Mouse (Mus musculus) intestine, postnatal 0 days (tissue): ENCODE measurements around the gene Defb36. TPM values are rescaled to one million over a fixed set of nuclear protein-coding genes. Genes with fewer than 3 reads are reported as not detected.

Source experiments
- ATAC-seq: fragments of 200-750 bp; cut with Nextera tagmentation; 2 replicates; pipeline ENCODE4 v1.8.0; 2017; ENCODE audit warnings: mild to moderate bottlenecking, moderate TSS enrichment, moderate library complexity
- H3K27ac ChIP-seq: fragments of 300-500 bp; sonication (generic); 2 replicates; pipeline ENCODE4 v1.5.1; 2014; ENCODE audit warnings: mild to moderate bottlenecking, low read depth, low read length, moderate library complexity
- H3K27me3 ChIP-seq: fragments of 300-500 bp; sonication (generic); replicated peaks from 2 replicates; pipeline ENCODE4 v1.6.1; 2014; ENCODE audit warnings: low read length, mixed read lengths; ENCODE audit not compliant: control insufficient read depth, insufficient read depth
- H3K36me3 ChIP-seq: fragments of 300-500 bp; sonication (generic); 2 replicates; pipeline ENCODE4 v1.6.1; 2014; ENCODE audit warnings: mild to moderate bottlenecking, moderate library complexity; ENCODE audit not compliant: control insufficient read depth, insufficient read depth
- H3K4me1 ChIP-seq: fragments of 300-500 bp; sonication (generic); replicated peaks from 2 replicates; pipeline ENCODE4 v1.6.1; 2014; ENCODE audit warnings: antibody characterized with exemption, low read length, mixed read lengths; ENCODE audit not compliant: control insufficient read depth, insufficient read depth
- H3K4me2 ChIP-seq: fragments of 300-500 bp; sonication (generic); replicated peaks from 2 replicates; pipeline ENCODE4 v1.6.1; 2014; ENCODE audit warnings: low read depth, mild to moderate bottlenecking, moderate library complexity
- H3K4me3 ChIP-seq: fragments of 300-500 bp; sonication (generic); 2 replicates; pipeline ENCODE4 v1.5.1; 2014; ENCODE audit warnings: low read depth, low read length
- H3K9ac ChIP-seq: fragments of 300-500 bp; sonication (generic); 2 replicates; pipeline ENCODE4 v1.6.1; 2014; ENCODE audit warnings: mild to moderate bottlenecking, low read depth, low read length
- H3K9me3 ChIP-seq: fragments of 300-500 bp; sonication (generic); 2 replicates; pipeline ENCODE4 v1.6.1; 2016; ENCODE audit warnings: mixed run types; ENCODE audit not compliant: control insufficient read depth
- CTCF ChIP-seq: sonication (generic); IDR thresholded peaks from 2 replicates; pipeline ENCODE4 v1.5.1; 2016; ENCODE audit warnings: low read depth, mild to moderate bottlenecking, control low read depth, antibody characterized with exemption, moderate library complexity
- WGBS: fragments of 180-500 bp; shearing (Covaris S2); extraction: QIAGEN DNeasy Blood & Tissue Kit; methylation state at CpG from one replicate; pipeline ENCODE4 v1.1.7; 2014; 5-methylcytosine and 5-hydroxymethylcytosine counted together
- polyA plus RNA-seq: library from polyadenylated mRNA; unstranded; fragments of >200 nt; fragmentation: Nextera tagmentation; extraction: Ambion mirVana; gene quantifications from 2 replicates; pipeline ENCODE4 v1.2.1, GENCODE M21; 2015

Gene Defb36
- polyA plus RNA-seq, 1 experiment from 2014 or later: not detected

GRCm38 (mm10) chr2:152634311-152634710 is 30.2 kb downstream of the Defb36 start:
- H3K36me3 ChIP-seq: no peaks in the 10 kb centered on the region
- H3K27me3 ChIP-seq: peaks cover 5% of the 10 kb centered on the region; the same call in 1 of the 2 replicates
- H3K9me3 ChIP-seq: no peaks in the 10 kb centered on the region
- H3K27ac ChIP-seq: no peak overlapping the region
- no peak overlapping the region for H3K4me3 ChIP-seq
- no peaks in the 10 kb centered on the region for H3K4me1 ChIP-seq
- ATAC-seq: no peak
- TF ChIP-seq CTCF: no peak
- no peak overlapping the region for H3K9ac ChIP-seq
- no peak overlapping the region for H3K4me2 ChIP-seq
- 66% methylated on average over 29 of the region's 29 CpGs for WGBS

DNA sequence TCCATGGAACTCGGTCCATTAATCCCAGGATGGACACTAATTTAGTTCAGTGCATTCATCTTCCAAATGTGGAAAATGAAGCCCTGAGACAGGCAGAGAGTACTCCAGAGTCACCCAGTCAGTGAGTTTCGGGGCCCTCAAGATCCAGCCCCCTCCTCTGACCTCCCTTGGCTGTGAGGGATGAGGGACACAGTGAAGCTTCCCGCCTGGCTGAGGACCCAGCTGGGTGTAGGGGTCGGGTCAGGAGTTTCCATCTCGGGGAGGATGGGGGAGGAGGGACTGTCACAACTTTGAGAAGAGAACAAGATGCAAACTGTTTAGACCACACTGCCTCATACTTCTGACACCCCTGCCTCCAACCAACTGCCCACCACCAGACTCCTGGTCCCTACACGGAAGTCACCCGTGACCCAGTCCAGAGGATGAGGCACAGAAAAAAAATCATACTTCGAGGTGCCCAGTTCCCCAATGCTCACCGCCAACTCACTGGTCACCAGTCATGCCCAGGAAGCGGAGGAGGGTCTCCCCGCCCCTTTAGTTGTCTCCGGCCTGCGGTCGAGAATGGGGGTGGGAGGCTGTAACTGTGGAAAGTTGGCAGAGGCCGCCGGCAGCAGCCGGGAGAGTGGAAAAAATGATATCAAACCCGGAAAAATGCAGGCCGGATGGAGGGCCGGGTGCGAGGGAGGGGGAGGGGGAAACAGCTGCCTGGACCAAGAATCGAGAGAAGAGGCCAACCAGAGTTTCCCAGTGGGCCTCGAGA is 32.3 kb downstream of the Defb36 start:
- H3K4me2 ChIP-seq: no peak overlapping the region; the same call in 1 of the 2 replicates
- no peaks in the 10 kb centered on the region for H3K36me3 ChIP-seq
- H3K27ac ChIP-seq: peak overlapping the region; percentile 72
- no peak for TF ChIP-seq CTCF
- H3K4me3 ChIP-seq: no peak overlapping the region
- no peaks in the 10 kb centered on the region for H3K9me3 ChIP-seq
- peak; percentile 51; the same call in 1 of the 2 replicates for ATAC-seq
- 62% methylated on average over 23 of the region's 23 CpGs for WGBS
- no peaks in the 10 kb centered on the region for H3K4me1 ChIP-seq
- no peak overlapping the region for H3K9ac ChIP-seq
- H3K27me3 ChIP-seq: peaks cover 5% of the 10 kb centered on the region; the same call in 1 of the 2 replicates

DNA sequence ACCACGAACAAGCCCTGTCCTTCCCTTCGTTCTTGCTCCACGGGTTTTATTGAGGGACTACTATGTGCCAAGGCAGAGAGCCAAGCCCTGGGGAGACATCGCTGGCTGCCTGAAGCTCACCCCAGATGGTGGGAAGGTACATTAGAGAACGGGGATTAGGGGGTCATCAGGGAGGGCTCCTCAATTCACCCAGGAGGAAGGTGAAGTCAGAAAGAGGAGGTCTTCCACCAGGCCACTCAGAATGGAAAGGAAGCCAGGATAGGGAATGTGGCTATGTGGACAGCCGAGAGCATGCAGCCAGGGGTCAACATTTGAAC is 32.8 kb downstream of the Defb36 start:
- H3K4me3 ChIP-seq: no peak overlapping the region
- no peak overlapping the region for H3K9ac ChIP-seq
- no peak for ATAC-seq
- H3K36me3 ChIP-seq: no peaks in the 10 kb centered on the region
- H3K4me2 ChIP-seq: no peak overlapping the region
- no peaks in the 10 kb centered on the region for H3K9me3 ChIP-seq
- H3K27me3 ChIP-seq: peaks cover 5% of the 10 kb centered on the region; the same call in 1 of the 2 replicates
- TF ChIP-seq CTCF: no peak
- WGBS: 63% methylated on average over 6 of the region's 6 CpGs
- H3K4me1 ChIP-seq: no peaks in the 10 kb centered on the region
- peak overlapping the region; percentile 0; the same call in 1 of the 2 replicates for H3K27ac ChIP-seq

- peak overlapping the region; percentile 0; the same call in 1 of the 2 replicates for H3K27ac ChIP-seq
- no peak for ATAC-seq
- H3K4me3 ChIP-seq: no peak overlapping the region
- 79% methylated on average over 4 of the region's 4 CpGs for WGBS
- H3K4me1 ChIP-seq: no peaks in the 10 kb centered on the region
- no peak overlapping the region for H3K9ac ChIP-seq
- H3K27me3 ChIP-seq: peaks cover 5% of the 10 kb centered on the region; the same call in 1 of the 2 replicates
- TF ChIP-seq CTCF: no peak
- H3K4me2 ChIP-seq: no peak overlapping the region
- H3K36me3 ChIP-seq: no peaks in the 10 kb centered on the region
- no peaks in the 10 kb centered on the region for H3K9me3 ChIP-seq
Observed at GRCm38 (mm10) chr2:152637381-152637780, 33.3 kb downstream of the Defb36 start.

- ATAC-seq: no peak
- no peak overlapping the region for H3K4me2 ChIP-seq
- 63% methylated on average over 6 of the region's 6 CpGs for WGBS
- H3K4me3 ChIP-seq: no peak overlapping the region
- H3K36me3 ChIP-seq: no peaks in the 10 kb centered on the region
- no peaks in the 10 kb centered on the region for H3K27me3 ChIP-seq
- H3K9me3 ChIP-seq: no peaks in the 10 kb centered on the region
- no peak for TF ChIP-seq CTCF
- H3K9ac ChIP-seq: no peak overlapping the region
- H3K4me1 ChIP-seq: no peaks in the 10 kb centered on the region
- H3K27ac ChIP-seq: no peak overlapping the region
Observed at GRCm38 (mm10) chr2:152638865-152639264, 34.7 kb downstream of the Defb36 start.

DNA sequence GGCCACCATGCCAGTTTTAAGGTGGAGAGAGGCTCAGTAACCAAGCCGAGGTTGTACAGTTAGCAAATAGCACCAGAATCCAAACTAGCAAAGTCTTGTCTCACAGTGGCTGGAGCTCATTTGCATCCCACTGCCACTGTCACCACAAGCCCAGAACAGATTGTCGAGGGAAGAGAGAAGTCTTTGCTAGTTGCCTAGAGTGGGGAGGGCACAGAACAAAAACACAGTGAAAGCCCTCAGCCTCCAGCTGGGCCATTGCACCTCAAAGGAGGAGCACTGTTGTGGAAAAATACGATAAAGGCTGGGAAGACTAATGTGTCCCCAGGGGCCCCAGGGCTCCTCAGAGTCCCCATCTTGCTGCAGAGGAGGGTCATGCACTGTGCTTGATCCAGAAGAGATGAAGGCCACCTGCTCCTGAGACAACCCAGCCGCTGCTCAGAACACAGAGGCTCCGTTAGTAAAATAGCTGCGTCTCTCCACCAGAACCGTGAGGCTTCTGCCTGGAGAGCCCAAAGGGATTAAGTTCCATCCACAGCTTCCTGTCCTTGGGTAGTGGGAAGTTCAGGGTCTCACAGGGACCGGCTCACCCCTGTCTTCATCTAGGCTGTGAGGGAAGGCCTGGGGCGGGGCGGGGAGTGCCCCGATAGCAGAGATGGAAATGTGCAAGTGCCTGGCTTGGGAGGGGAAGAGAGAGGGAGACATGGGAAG is 35.4 kb downstream of the Defb36 start:
- Histone ChIP-seq H3K4me1 (no peaks in the 10 kb centered on the region), H3K27me3 (no peaks in the 10 kb centered on the region), H3K36me3 (no peaks in the 10 kb centered on the region), H3K27ac (no peak overlapping the region), H3K4me3 (no peak overlapping the region), H3K9ac (no peak overlapping the region), H3K9me3 (no peaks in the 10 kb centered on the region), H3K4me2 (no peak overlapping the region)
- WGBS: 25% methylated on average over 11 of the region's 11 CpGs
- TF ChIP-seq CTCF: no peak
- ATAC-seq: no peak
